Comparison of ENCODE assay signal across 9 mouse cellular contexts in genomic region chr8:57615016-57615657, GRCm38 (mm10). TPM values are rescaled to one million over a fixed set of nuclear protein-coding genes. Genes with fewer than 3 reads are reported as not detected.
DNase-seq lines count a peak whose midpoint lies in the region; ATAC-seq and TF ChIP-seq lines count a peak whose summit lies in the region.
"Had no signal": no experiment of that assay in that cellular context is flagged by ENCODE, and none has a peak within 500 bp of the region (broad histone marks: within the 10 kb centered on the region; RNA-seq: fewer than 3 reads in every experiment).

No protein-coding gene starts in this region.

- H3K4me3 ChIP-seq in heart, embryonic 12.5 days: no peak overlapping the region
- no peak overlapping the region for H3K4me3 ChIP-seq in heart, embryonic 10.5 days
- H3K4me3 ChIP-seq: liver, embryonic 13.5 days had no signal

- H3K27ac ChIP-seq in heart, embryonic 12.5 days (ENCODE audit: poor library complexity, severe bottlenecking): no peak overlapping the region
- H3K27ac ChIP-seq in heart, embryonic 10.5 days: no peak overlapping the region
- H3K27ac ChIP-seq: liver, embryonic 13.5 days had no signal

- WGBS in heart, embryonic 12.5 days: 56% methylated on average over 15 of the region's 15 CpGs
- WGBS in heart, embryonic 10.5 days: 59% methylated on average over 15 of the region's 15 CpGs

- TF ChIP-seq POLR2A in brain, embryonic 14.5 days (IDR thresholded peaks at IDR 0.05; ENCODE audit: borderline replicate concordance, extremely low read depth, insufficient read depth, insufficient read length, poor library complexity, severe bottlenecking): no peak

- peaks cover 28% of the 10 kb centered on the region for H3K27me3 ChIP-seq in heart, embryonic 12.5 days (replicated peaks)
- peaks cover 62% of the 10 kb centered on the region for H3K27me3 ChIP-seq in heart, embryonic 10.5 days (ENCODE audit: insufficient read depth, poor library complexity, severe bottlenecking)
- H3K27me3 ChIP-seq: liver, embryonic 13.5 days had no signal

- no peak for DNase-seq in heart, embryonic 10.5 days (ENCODE audit: low spot score)
- peak; percentile 29 for DNase-seq in brain, embryonic 14.5 days (ENCODE audit: low read depth)
- peak; percentile 24 for DNase-seq in heart, postnatal 4 days
- DNase-seq in lung, postnatal 10 days: peak; percentile 12
- no peak for DNase-seq in left cerebral cortex, adult 11 months (ENCODE audit: low spot score)
- DNase-seq in spleen, postnatal 10 days (ENCODE audit: low spot score in 2 of 2): no peak
- DNase-seq: liver, embryonic 13.5 days had no signal

- H3K4me2 ChIP-seq in heart, embryonic 12.5 days: 0 out of 2 replicates have a peak overlapping the region, but pooled peaks have one; percentile 2
- H3K4me2 ChIP-seq: liver, embryonic 13.5 days had no signal

- peaks cover 19% of the 10 kb centered on the region for H3K4me1 ChIP-seq in heart, embryonic 12.5 days (replicated peaks)
- peaks cover 12% of the 10 kb centered on the region; the same call in 1 of the 2 replicates for H3K4me1 ChIP-seq in heart, embryonic 10.5 days

- ATAC-seq in heart, embryonic 12.5 days (ENCODE audit: insufficient number of reproducible peaks, low FRiP score): no peak
- no peak for ATAC-seq in inflammation-experienced regulatory T-cells, adult 6 months

- H3K36me3 ChIP-seq in heart, embryonic 12.5 days: no peaks in the 10 kb centered on the region
- H3K36me3 ChIP-seq in heart, embryonic 10.5 days: no peaks in the 10 kb centered on the region
- H3K36me3 ChIP-seq: liver, embryonic 13.5 days had no signal

- H3K9me3 ChIP-seq in heart, embryonic 12.5 days (replicated peaks): no peaks in the 10 kb centered on the region
- H3K9me3 ChIP-seq in heart, embryonic 10.5 days: no peaks in the 10 kb centered on the region
- H3K9me3 ChIP-seq: liver, embryonic 13.5 days had no signal

- no peak for TF ChIP-seq CTCF in brain, embryonic 14.5 days (IDR thresholded peaks at IDR 0.05; ENCODE audit: borderline replicate concordance, extremely low read depth, insufficient read depth, insufficient read length)

- no peak overlapping the region for H3K9ac ChIP-seq in heart, embryonic 12.5 days
- H3K9ac ChIP-seq: liver, embryonic 13.5 days had no signal

RNA-seq across cellular contexts. Expression of gene Galnt7, which starts 37.7 kb away (rescaled TPM):
- polyA plus RNA-seq in heart, embryonic 12.5 days (2016; fragmentation: Nextera tagmentation; extraction: Ambion mirVana): 7.5 and 8.6 TPM in 2 replicates
- 9.3 and 16.1 TPM in 2 replicates for polyA plus RNA-seq in heart, embryonic 10.5 days (2016; fragmentation: Nextera tagmentation; extraction: Ambion mirVana)
- polyA plus RNA-seq in brain, embryonic 14.5 days (2012; rRNA removed): 7.0 and 8.2 TPM in 2 replicates
- 1 to 10 TPM; 5.1 to 5.5 TPM for total RNA-seq in heart, postnatal 4 days (2021)
- polyA plus RNA-seq in inflammation-experienced regulatory T-cells, adult 6 months (2017; shearing (Covaris generic)): 10 to 100 TPM; 27.5 to 30.5 (median 29.3) TPM

Comparison
In these comparisons a context has a peak if more than half of its experiments do, and no peak if none do; other contexts are left out.
1. DNase-seq: peak in brain, embryonic 14.5 days (single experiment), heart, postnatal 4 days (single experiment) and lung, postnatal 10 days (single experiment); none in heart, embryonic 10.5 days (single experiment), left cerebral cortex, adult 11 months (single experiment) and spleen, postnatal 10 days (0 of 2).